Mouse (Mus musculus) naive thymus-derived CD4-positive, alpha-beta T cell, adult 2 months (primary cell): ENCODE results near the gene Rundc3a.
"Not testable (repeated sequence)": the region's sequence is repeated elsewhere in the genome, so short reads cannot be mapped to it uniquely, and the experiment has no call there.

ENCODE experiments used
- DNase-seq: peaks from one replicate; pipeline ENCODE4 v3.0.0-alpha.2; 2011; ENCODE audit warnings: low read depth

Gene Rundc3a

DNA sequence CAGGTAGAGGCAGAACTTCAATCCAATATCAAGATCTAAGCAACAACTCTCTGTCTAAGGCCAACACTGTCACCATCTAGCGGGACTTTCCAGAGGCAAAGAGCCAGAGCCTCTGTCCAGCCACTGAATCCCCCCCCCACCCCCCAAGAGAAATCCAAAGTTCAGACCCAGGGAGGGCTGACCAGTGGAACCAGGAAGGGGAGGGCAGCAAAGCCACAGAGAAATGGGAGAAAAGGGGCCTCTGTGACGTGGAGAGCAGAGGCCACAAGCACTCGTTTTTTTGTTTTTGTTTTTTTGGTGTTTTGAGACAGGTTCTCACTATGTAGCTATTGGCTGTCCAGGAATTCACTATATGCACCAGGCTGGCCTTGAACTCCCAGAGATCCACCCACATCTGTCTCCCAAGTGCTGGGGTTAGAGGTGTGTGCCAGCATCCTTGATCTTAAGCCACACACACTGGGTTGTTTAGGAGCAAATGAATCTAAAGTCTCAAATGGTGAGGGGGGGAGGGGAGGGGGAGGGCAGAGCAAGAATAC, 16.7 kb downstream of the Rundc3a start:
- DNase-seq, result no peak

DNA sequence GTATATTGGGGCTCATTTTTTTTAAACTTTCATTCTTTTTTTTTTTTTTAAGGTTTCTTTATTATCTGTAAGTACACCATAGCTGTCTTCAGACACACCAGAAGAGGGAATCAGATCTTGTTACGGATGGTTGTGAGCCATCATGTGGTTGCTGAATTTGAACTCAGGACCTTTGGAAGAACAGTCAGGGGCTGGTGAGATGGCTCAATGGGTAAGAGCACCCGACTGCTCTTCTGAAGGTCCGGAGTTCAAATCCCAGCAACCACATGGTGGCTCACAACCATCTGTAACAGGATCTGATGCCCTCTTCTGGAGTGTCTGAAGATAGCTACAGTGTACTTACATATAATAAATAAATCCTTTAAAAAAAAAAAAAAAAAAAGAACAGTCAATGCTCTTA, 17.1 kb downstream of the Rundc3a start:
- not testable (repeated sequence) for DNase-seq

DNA sequence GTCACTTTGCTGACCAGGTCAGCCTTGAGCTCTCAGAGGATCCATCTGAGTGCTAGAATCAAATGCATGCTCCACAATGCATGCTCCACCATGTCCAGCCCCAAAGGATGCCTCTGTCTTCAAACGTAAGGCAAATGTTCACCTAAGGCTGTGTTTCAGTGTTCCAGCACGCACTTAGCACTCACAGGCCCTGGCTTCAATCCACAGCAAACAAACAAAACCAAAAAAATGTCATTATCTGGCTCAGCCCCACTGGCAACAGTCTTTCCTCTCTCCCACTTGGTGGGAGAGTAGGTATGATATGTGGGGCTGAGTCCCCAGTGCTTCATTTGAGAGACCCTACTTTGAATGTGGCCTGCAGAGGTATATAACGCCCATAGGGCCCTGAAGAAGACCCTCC, 17.9 kb downstream of the Rundc3a start:
- DNase-seq, result no peak

DNA sequence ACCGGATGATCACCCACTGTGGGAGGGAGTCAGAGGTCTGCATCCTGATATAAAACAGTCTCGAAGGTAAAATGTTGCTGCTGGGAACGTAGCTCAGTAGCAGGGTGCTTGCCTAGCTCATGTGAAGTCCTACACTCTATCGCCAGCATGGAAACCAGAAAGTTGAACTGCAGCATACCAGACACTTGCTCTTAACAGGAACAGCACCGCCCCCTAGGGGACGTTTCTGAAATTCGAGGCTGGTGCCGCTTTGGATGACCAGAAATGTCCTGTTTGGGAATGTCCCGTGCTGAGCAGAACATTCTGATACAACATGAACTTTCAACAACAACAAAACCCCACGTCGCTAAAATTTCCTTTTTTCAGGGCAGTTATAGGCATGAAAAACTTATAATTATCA, 18.5 kb downstream of the Rundc3a start:
- peak; percentile 92 for DNase-seq

DNA sequence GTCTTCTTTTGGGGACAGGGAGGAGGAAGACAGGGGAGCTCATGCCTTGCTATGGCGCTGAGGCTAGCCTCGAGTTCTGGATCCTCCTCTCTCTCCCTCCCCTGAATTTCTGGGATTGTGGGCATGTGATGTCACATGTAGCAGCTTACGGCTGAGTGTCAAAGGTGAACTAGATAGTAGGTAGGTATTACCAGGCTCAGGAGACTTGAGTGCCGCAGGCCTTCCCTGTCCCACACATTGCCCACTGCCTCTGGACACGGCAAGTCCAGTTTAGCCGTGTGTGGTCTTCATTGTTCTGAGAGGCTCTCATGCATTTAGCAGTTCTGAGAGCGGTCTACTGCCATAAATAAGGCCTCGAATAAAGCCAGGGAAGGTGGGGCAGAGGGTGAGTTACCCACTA, 19.9 kb downstream of the Rundc3a start:
- no peak for DNase-seq

DNA sequence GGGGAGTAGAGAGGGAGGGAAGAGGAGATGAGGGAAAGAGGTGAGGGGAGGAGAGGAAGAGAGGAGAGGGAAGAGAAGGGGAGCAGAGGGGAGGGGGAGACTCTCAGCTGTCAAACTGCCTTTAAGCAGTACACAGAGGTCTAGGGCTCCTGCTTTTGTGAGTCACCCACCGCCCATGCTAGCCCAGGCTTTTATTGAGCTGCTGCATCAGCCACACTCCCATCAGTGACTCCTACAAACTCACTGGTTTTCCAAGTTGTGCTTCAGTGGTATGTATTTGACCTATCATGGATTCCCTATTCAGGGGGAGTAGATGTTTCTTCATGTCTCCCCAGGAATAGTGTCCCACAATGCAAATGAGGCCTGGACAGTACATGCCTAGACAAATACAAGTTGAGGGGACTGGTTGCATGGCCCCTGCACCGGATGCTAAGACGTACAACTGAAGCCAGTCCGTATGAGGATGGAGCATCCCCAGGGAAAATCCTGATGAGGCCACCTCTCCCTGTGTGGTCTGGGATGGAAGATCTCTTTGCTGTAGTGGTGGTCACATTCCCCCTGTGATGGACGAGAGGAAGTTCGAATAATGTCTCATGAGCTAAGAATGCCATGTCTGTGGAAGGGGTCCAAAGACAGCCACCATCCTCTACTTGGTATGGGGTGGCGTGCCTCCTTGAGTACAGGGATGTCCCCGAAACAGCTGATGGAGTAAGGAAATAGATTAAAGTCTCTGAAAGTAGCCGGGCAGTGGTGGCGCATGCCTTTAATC, 22.0 kb downstream of the Rundc3a start:
- no peak for DNase-seq

DNA sequence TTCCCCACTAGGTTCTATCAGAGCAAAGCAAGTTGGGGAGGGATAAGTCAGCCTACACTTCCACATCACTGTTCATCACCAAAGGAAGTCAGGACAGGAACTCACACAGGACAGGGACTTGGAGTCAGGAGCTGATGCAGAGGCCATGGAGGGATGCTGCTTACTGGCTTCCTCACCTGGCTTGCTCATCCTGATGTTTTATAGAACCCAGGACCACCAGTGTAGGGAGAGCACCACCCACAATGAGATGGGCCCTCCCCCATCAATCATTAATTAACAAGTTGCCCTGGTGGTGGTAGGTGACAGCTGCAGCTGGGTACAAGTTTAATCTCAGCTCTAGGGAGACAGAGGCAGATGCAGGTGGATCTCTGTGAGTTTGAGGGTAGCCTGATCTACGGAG, 24.0 kb downstream of the Rundc3a start:
- DNase-seq, result no peak

DNA sequence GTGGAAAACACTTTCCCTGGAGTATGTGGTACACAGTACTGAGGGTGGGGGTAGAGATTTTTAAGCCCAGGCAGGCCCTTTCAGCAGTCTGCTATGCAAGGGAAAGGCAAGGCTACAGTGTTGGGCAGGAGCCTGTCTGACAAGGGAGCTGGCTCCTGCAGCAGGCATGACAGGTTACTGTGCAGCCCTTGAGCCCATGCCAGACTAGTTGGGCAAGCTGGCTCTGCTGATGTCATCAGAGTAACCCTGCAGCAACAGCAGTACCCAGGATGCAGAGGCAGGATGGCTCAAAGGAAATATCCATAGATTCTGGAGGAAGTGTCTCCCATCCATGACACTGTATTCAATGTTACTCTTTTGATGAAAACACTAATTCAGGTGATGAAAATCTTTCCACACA, 25.7 kb downstream of the Rundc3a start:
- no peak for DNase-seq

DNA sequence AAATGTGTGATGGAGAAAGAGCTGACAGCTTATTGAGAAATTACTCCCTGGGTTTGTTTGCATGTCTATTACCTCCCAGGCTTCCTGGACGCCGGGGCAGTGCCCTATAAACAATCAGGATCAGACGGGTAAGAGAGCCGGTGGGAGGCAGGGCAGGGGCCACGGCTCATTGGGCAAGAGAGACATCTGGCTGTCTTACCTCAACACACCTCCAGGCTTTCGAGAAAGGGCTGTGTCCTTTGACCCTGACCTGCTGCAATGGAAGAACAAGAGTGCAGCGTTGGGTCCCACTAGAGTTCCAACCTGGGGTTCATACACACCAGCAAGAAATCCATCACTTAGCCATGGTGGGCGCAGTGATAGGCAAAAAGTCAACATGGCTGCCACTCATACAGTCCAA, 28.4 kb downstream of the Rundc3a start:
- no peak for DNase-seq

DNA sequence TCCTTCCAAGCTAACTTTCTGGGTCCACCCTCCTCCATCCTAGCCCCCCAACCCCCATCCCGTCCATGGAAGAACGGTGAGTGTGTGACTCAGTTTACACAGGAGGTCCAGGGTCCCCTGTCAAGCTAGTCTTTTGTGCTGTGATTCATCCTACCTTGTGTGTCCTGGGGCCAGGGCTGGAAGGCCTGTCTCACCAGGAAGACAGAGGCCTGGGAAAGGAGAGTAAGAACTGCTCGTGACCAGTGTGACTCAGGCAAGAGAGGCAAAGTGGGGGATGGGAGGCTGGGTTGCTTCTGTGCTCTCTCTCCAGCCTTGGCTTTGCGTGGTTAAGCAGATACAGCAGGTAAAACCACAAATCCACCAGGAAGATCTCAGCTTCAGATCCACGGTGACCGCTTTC, 31.5 kb downstream of the Rundc3a start:
- DNase-seq, result no peak

DNA sequence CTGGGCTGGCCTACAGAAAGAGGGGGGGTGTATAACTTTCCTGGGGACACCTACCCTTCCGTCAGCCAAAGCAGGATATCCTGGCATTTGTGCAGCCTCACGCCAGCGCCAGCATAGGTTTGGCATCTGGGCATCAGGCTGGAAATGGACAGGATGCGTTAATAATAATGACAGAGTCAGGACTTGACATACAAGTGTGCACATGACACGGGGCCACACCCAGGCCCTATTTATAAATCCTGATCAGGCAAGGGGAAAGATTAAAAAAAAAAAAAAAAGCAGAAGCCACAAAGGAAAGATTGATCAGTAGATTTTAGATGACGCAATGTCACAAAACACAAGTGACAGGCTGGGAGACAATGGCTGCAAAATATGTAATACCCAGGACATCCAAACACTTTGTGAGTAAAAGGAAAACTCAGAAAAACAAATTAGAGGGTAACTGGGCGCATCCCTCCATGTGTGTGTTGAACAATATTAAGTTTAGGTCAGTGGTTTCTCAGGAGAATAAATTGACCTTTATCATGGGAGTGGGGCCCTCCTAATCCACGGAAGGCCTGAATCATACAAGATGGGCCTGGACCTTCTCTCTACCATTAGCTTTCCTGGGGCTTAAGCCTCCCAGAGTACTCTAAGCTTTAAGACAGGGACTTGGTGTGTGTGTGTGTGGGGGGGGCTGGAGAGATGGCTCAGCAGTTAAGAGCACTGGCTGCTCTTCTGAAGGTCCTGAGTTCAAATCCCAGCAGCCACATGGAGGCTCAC, 32.5 kb downstream of the Rundc3a start:
- no peak for DNase-seq

DNA sequence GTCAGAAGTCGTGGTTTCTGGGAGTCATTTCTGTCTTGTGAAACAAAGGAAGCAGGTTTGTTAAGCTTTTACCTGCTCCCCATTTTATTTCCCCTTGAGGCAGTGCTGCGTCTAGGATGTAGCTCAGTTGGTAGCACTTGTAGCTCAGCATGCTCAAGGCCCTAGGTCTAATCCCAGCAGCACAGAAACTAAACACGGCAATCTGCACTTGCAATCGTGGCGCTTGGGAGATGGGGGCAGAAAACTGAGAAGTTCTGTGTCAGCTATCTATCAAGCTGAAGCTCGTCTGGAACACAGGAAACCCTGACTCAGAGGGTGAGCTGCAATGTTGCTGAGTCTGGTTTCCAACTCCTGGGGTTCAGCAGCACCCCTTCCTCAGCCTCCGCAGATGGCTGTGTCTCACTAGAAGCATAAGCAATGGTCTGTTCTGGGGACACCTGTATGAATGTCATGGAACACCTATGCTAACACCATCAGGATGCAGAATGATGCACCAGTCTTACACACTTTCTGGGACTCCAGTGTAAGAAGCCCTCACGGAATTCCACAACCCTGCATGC, 35.9 kb downstream of the Rundc3a start:
- DNase-seq, result peak; percentile 18

DNA sequence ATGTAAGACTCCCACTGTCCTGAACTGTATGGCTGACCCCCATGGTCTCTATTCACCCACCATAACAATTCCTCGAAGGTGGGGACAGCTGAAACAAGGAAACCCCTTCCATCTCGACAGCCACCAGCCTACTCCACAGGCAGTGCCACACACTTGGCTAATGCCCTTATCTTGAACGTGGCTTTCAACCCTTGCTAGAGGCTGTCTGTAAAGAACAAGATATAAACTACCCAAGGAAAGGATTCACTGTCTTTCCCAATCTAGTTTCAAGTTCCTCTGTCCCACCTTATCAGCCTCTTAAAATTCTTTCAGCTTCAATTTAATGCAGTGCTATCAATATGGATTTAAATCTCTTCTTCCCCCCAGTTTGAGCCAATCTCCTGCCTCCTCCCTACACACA, 36.3 kb downstream of the Rundc3a start:
- peak; percentile 13 for DNase-seq

DNA sequence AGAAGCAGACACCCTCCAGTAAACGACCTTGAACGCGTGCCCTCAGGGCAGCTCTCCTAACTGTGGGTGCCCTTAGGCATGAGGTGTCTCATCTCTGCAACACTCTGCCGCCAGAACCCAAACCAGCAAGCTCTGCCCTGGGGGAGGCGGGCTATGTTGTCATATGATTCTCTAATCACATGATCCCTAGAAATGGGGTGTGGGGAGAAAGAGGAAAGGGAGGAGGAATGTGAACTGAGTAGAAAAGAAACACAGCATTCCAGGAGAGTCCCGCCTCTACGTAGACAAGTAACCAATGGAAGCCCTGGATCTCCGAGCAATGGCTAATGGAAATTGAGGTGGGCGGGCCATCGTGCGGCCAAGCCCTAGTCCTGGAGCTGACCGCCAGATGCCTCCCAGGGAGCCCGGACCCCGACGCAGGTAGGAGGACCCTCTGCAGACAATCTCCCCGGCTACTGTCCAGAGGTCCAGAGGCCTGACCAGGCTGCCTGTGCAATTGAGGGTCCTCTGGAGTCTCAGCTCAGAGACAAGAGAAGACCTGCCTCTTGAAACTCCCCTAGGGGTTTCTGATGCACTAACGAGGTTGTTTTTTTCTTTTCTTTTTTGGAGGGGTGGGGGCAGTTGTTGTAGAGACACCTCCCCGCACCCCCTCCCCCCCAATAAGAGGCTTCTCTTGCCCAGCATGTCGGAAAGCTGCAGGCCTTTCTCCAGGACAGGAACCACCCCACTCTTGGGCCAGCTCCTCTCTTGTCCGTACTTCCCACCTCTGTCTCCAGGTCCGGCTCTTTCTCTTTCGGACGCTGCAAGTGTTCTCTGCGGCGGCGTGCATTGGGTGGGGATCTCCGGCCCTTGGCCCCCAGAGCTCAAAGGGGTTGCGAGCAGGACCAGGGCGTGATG, 37.2 kb downstream of the Rundc3a start, which contains the start of gene Grn:
Gene Grn, plus strand, starts transcription at position 195 of the 897 bp plus-strand sequence.
- DNase-seq, result peak; percentile 78

DNA sequence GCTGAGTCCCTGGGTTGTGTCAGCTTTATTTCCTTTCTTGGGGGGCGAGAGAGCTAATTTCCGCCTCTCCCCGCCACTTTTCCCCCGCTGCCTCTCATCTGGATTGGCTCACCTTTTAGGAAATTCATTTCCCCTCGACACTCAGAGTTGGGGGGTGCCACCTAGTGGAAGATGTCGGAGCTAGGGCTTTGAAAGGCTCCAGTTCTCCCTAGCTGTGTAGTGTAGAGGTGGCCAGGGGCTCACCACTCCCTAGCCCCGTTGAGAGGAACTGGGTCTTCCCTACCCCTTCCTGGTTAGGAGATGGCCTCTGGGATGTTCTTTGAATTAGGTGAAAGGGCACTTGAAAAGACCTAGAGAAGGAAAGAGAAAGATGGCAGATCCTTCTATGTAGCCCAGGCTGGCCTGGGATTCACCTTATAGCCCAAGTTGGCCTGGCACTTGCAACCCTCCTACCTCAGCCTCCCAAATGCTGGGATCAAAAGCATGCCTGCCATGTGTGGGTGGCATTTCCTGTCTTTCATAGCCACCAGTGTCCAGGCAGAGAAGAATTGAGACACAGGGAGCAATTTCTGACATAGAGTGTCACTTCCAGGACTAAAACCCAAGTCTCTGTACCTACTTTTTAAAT, 37.9 kb downstream of the Rundc3a start:
- peak; percentile 84 for DNase-seq

DNA sequence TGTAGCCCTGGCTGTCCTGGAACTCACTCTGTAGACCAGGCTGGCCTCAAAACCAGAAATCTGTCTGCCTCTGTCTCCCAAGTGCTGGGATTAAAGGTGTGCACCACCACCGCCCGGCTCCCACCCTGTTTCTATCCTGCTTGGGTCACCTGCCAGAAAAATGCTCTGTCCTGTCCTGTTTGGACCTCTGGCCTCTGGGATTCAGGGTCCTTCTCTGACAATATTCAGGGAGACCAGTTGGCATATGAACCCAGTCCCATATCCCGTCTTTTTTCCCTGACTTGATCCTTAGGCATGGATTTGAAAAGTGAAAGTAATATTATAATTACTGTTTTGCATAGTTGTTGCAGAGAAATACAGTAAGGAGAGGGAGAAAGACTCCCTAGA, 38.5 kb downstream of the Rundc3a start:
- DNase-seq, result no peak

DNA sequence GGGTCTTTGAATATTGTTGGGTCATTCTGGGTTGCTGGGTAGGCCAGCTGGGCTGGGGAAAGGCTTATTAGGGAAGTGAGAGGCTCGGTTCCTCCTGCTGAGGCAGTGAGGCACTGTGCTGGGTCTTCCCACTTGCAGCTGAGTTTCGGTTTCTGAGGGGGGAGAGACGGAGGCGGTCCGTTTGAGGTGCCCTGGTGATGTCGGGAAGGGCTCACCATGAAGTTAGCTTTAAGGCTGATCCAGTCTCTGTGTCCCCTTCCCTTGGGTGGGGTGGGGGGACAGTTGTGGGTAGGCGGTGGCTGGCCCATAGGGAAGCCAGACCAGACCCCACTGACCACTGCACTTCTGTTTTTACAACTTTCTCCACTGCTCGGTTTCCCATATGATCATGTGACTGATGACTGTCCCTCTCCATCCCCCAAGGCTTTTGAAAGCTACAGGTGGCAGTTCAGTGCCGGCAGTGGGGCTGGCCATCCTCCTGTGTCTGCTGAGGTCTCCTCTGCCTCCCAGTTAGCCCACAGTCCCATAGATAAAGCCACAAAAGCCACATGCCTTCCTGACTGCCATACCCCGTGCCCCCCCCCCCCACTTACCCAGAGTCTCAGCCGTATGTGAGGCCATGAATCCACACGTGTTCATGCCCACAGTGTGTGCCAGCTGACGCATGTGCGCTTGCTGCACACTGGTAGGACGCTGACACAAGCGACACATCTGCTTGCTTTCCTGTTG, 39.1 kb downstream of the Rundc3a start:
- DNase-seq, result peak; percentile 54

DNA sequence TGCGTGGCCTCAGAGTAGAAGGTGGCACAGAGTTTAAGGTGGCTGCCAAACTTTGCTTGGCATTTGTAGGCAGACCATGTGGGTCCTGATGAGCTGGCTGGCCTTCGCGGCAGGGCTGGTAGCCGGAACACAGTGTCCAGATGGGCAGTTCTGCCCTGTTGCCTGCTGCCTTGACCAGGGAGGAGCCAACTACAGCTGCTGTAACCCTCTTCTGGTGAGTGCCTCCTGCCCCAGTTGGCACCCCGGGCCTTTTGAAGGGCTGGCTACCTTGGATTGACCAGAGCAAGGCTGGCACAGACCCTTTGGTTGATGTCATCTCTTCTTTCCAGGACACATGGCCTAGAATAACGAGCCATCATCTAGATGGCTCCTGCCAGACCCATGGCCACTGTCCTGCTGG, 39.7 kb downstream of the Rundc3a start:
- no peak for DNase-seq

DNA sequence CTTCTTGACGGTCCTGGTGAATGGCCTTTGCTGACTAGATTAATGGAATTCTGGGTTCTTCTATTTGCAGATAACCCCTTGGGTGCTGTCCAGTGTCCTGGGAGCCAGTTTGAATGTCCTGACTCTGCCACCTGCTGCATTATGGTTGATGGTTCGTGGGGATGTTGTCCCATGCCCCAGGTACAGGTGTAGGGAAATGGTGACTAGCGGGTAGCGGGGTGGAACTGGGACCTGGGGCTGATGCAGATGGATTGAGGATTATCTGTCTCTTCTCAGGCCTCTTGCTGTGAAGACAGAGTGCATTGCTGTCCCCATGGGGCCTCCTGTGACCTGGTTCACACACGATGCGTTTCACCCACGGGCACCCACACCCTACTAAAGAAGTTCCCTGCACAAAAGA, 40.7 kb downstream of the Rundc3a start:
- peak; percentile 31 for DNase-seq

DNA sequence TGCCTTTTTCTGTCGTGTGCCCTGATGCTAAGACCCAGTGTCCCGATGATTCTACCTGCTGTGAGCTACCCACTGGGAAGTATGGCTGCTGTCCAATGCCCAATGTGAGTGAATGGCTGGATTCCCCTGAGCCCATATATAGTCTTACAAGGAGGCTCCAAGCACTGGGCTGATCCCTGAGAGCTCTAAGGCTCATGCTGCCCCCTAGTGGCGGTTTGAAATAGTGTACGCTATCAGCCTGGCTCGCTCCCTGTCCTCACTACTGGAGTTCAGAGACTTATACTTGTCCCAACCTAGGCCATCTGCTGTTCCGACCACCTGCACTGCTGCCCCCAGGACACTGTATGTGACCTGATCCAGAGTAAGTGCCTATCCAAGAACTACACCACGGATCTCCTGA, 41.2 kb downstream of the Rundc3a start:
- DNase-seq, result peak; percentile 90
